Mouse (Mus musculus): ENCODE data around the gene Man2a1.

DNA sequence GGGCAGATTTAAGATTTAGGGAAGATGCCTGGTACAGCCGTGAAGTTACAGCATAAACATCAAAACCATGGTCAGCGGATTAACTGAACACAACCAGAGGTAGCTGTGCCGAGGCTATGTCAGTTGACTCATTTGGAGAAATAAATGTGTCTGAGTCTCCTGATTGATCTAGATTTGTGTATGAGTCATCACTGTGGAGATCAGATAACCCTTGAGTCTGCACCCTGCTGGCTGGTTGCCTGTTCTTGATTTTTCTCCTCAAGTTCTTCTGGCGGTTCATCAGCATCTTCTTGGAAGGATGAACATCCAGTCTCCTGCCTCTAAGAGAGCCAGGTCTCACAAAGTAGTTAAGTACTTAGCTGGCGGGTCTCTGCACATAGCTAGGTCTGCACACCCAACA is 150.7 kb downstream of the Man2a1 start:
- TF ChIP-seq POLR2A (IDR thresholded peaks at IDR 0.05; ENCODE audit: insufficient read depth, low read depth, low read length) (no peak), EP300 (IDR thresholded peaks at IDR 0.05; ENCODE audit: insufficient read depth, low read depth, low read length) (no peak)

Measured in heart, adult 2 months (tissue).